Mouse (Mus musculus): ENCODE results near the gene Fstl1. TPM values are rescaled to one million over a fixed set of nuclear protein-coding genes. Genes with fewer than 3 reads are reported as not detected.

Fstl1 gene
- total RNA-seq, 1 experiment: 87.6 TPM

DNA sequence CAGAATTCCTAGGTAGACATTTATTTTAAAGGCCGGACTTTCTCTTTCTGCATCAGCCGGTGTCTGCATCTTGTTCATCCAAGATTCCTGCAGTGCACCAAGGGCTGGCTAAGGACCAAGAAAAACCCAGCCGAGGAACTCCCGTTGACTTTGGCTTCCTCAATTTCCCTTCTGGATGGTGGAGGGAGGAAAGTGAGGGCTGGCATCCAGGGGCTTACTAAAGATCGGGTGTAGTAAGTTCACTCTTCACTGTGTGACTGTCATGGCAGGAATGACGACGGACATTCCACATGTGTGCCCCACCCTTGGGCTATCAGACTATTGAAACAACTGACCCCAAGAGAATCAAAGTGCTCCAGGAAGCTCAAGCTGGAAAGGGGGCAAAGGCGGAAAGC lies 14.1 kb downstream of the Fstl1 start:
- Histone ChIP-seq H3K4me3 (ENCODE audit: insufficient read depth in 1 of 2, low read depth in 1 of 2, low read length in 2 of 2, poor library complexity in 1 of 2, severe bottlenecking in 1 of 2) (0 out of 4 replicates have a peak overlapping the region, but pooled peaks of 1 of the 2 experiments have one; percentile 14), H3K36me3 (ENCODE audit: control insufficient read depth, insufficient read depth, low read length, poor library complexity, severe bottlenecking) (peaks cover 1% of the 10 kb centered on the region; the same call in 1 of the 2 replicates), H3K4me1 (ENCODE audit: control insufficient read depth in 2 of 2, insufficient read depth in 2 of 2, low read length in 2 of 2, poor library complexity in 1 of 2) (peaks cover 9 to 20% of the 10 kb centered on the region in 2 experiments; a peak in 3 of 4 replicates), H3K9ac (ENCODE audit: insufficient read depth, low read depth, low read length, poor library complexity, severe bottlenecking) (peak overlapping the region; percentile 43; the same call in 1 of the 2 replicates), H3K27ac (ENCODE audit: insufficient read depth, low read depth, low read length, poor library complexity, severe bottlenecking) (peak overlapping the region; percentile 54), H3K9me3 (ENCODE audit: control insufficient read depth, insufficient read depth, low read depth, low read length) (no peaks in the 10 kb centered on the region)
- no peak for DNase-seq (ENCODE audit: low read depth, low spot score)
- in situ Hi-C loops (cut with MboI; ENCODE audit: low sequenced_read_pairs in 2 of 2, unreplicated experiment in 2 of 2): no loop called here
- no peak for TF ChIP-seq CHD2 (IDR thresholded peaks at IDR 0.05; ENCODE audit: low read depth, low read length)
- no peak for TF ChIP-seq HCFC1 (IDR thresholded peaks at IDR 0.05; ENCODE audit: borderline replicate concordance, insufficient read depth, low read length)
- TF ChIP-seq ZNF384 (IDR thresholded peaks at IDR 0.05; ENCODE audit: low read depth, low read length): no peak
- TF ChIP-seq ZC3H11A (IDR thresholded peaks at IDR 0.05; ENCODE audit: borderline replicate concordance, low read depth, low read length): no peak
- no peak for TF ChIP-seq MAFK (IDR thresholded peaks at IDR 0.05; ENCODE audit: insufficient read depth, low read depth, low read length)

DNA sequence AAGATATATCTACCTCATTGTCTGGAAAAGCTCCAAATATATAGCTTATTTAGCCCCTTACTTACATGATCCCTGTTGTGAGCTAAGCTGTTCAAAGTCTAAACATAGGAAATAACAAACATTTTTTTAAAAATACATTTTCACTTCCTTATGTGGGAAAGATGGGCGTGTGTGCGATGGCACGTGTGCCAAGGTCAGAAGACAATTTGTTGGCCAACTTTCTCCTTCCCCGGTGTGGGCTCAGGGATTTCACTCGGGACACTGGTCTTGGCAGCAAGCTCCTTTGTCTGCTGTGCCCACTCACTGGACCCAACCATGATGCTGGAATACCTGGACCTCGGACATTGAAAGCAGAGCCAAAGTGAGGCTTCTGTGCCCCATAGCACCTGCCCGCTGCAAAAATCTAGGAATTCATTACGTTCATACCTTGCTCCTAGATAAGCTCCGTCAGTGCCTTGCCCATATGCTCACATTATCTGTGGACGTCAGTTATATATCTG lies 19.0 kb downstream of the Fstl1 start:
- no peak overlapping the region for H3K27ac ChIP-seq (ENCODE audit: insufficient read depth, low read depth, low read length, poor library complexity, severe bottlenecking)
- H3K9me3 ChIP-seq (ENCODE audit: control insufficient read depth, insufficient read depth, low read depth, low read length): no peaks in the 10 kb centered on the region
- no peak overlapping the region for H3K4me3 ChIP-seq (ENCODE audit: insufficient read depth in 1 of 2, low read depth in 1 of 2, low read length in 2 of 2, poor library complexity in 1 of 2, severe bottlenecking in 1 of 2)
- H3K9ac ChIP-seq (ENCODE audit: insufficient read depth, low read depth, low read length, poor library complexity, severe bottlenecking): no peak overlapping the region
- peaks cover 0 to 3% of the 10 kb centered on the region in 2 experiments; a peak in 1 of 4 replicates for H3K4me1 ChIP-seq (ENCODE audit: control insufficient read depth in 2 of 2, insufficient read depth in 2 of 2, low read length in 2 of 2, poor library complexity in 1 of 2)
- in situ Hi-C loops (cut with MboI; ENCODE audit: low sequenced_read_pairs in 2 of 2, unreplicated experiment in 2 of 2): no loop called here
- no peak for DNase-seq (ENCODE audit: low read depth, low spot score)
- H3K36me3 ChIP-seq (ENCODE audit: control insufficient read depth, insufficient read depth, low read length, poor library complexity, severe bottlenecking): peaks cover 8% of the 10 kb centered on the region
- no peak for TF ChIP-seq CHD2 (IDR thresholded peaks at IDR 0.05; ENCODE audit: low read depth, low read length)
- TF ChIP-seq ZNF384 (IDR thresholded peaks at IDR 0.05; ENCODE audit: low read depth, low read length): no peak
- no peak for TF ChIP-seq HCFC1 (IDR thresholded peaks at IDR 0.05; ENCODE audit: borderline replicate concordance, insufficient read depth, low read length)
- TF ChIP-seq MAFK (IDR thresholded peaks at IDR 0.05; ENCODE audit: insufficient read depth, low read depth, low read length): no peak
- no peak for TF ChIP-seq ZC3H11A (IDR thresholded peaks at IDR 0.05; ENCODE audit: borderline replicate concordance, low read depth, low read length)

- H3K27ac ChIP-seq (ENCODE audit: insufficient read depth, low read depth, low read length, poor library complexity, severe bottlenecking): no peak overlapping the region
- no peak overlapping the region for H3K9ac ChIP-seq (ENCODE audit: insufficient read depth, low read depth, low read length, poor library complexity, severe bottlenecking)
- TF ChIP-seq CHD2 (IDR thresholded peaks at IDR 0.05; ENCODE audit: low read depth, low read length) (no peak), ZC3H11A (IDR thresholded peaks at IDR 0.05; ENCODE audit: borderline replicate concordance, low read depth, low read length) (no peak), HCFC1 (IDR thresholded peaks at IDR 0.05; ENCODE audit: borderline replicate concordance, insufficient read depth, low read length) (no peak), ZNF384 (IDR thresholded peaks at IDR 0.05; ENCODE audit: low read depth, low read length) (no peak), MAFK (IDR thresholded peaks at IDR 0.05; ENCODE audit: insufficient read depth, low read depth, low read length) (no peak)
- peaks cover 8% of the 10 kb centered on the region for H3K36me3 ChIP-seq (ENCODE audit: control insufficient read depth, insufficient read depth, low read length, poor library complexity, severe bottlenecking)
- in situ Hi-C loops (cut with MboI; ENCODE audit: low sequenced_read_pairs in 2 of 2, unreplicated experiment in 2 of 2): no loop called here
- no peak for DNase-seq (ENCODE audit: low read depth, low spot score)
- H3K4me3 ChIP-seq (ENCODE audit: insufficient read depth in 1 of 2, low read depth in 1 of 2, low read length in 2 of 2, poor library complexity in 1 of 2, severe bottlenecking in 1 of 2): no peak overlapping the region
- H3K4me1 ChIP-seq (ENCODE audit: control insufficient read depth in 2 of 2, insufficient read depth in 2 of 2, low read length in 2 of 2, poor library complexity in 1 of 2): no peaks in the 10 kb centered on the region
- no peaks in the 10 kb centered on the region for H3K9me3 ChIP-seq (ENCODE audit: control insufficient read depth, insufficient read depth, low read depth, low read length)
These were observed 19.6 kb downstream of the Fstl1 start for GRCm38 (mm10) chr16:37796270-37796669.

- DNase-seq (ENCODE audit: low read depth, low spot score): no peak
- no peaks in the 10 kb centered on the region for H3K4me1 ChIP-seq (ENCODE audit: control insufficient read depth in 2 of 2, insufficient read depth in 2 of 2, low read length in 2 of 2, poor library complexity in 1 of 2)
- in situ Hi-C loops (cut with MboI; ENCODE audit: low sequenced_read_pairs in 2 of 2, unreplicated experiment in 2 of 2): no loop called here
- no peak for TF ChIP-seq ZNF384 (IDR thresholded peaks at IDR 0.05; ENCODE audit: low read depth, low read length)
- no peak for TF ChIP-seq CHD2 (IDR thresholded peaks at IDR 0.05; ENCODE audit: low read depth, low read length)
- TF ChIP-seq HCFC1 (IDR thresholded peaks at IDR 0.05; ENCODE audit: borderline replicate concordance, insufficient read depth, low read length): no peak
- TF ChIP-seq ZC3H11A (IDR thresholded peaks at IDR 0.05; ENCODE audit: borderline replicate concordance, low read depth, low read length): no peak
- TF ChIP-seq MAFK (IDR thresholded peaks at IDR 0.05; ENCODE audit: insufficient read depth, low read depth, low read length): no peak
- H3K9ac ChIP-seq (ENCODE audit: insufficient read depth, low read depth, low read length, poor library complexity, severe bottlenecking): no peak overlapping the region
- no peaks in the 10 kb centered on the region for H3K9me3 ChIP-seq (ENCODE audit: control insufficient read depth, insufficient read depth, low read depth, low read length)
- no peak overlapping the region for H3K4me3 ChIP-seq (ENCODE audit: insufficient read depth in 1 of 2, low read depth in 1 of 2, low read length in 2 of 2, poor library complexity in 1 of 2, severe bottlenecking in 1 of 2)
- no peak overlapping the region for H3K27ac ChIP-seq (ENCODE audit: insufficient read depth, low read depth, low read length, poor library complexity, severe bottlenecking)
- peaks cover 6% of the 10 kb centered on the region for H3K36me3 ChIP-seq (ENCODE audit: control insufficient read depth, insufficient read depth, low read length, poor library complexity, severe bottlenecking)
These were observed 24.4 kb downstream of the Fstl1 start for GRCm38 (mm10) chr16:37801097-37801496.
